Mouse (Mus musculus): ENCODE measurements around the gene Misp.
A peak's percentile ranks its signal among the peaks of the same experiment; 100 is the strongest.

Misp gene

GRCm38 (mm10) chr10:79794491-79794931, 26.3 kb upstream of the Misp start:
- ATAC-seq (ENCODE audit: low TSS enrichment), result peak; percentile 20; the same call in 1 of the 2 replicates

GRCm38 (mm10) chr10:79795905-79796304, 24.9 kb upstream of the Misp start:
- no peak for ATAC-seq (ENCODE audit: low TSS enrichment)

- no peak for ATAC-seq (ENCODE audit: low TSS enrichment)
Measured at GRCm38 (mm10) chr10:79797326-79797725, 23.5 kb upstream of the Misp start.

GRCm38 (mm10) chr10:79798289-79798928, 22.4 kb upstream of the Misp start:
- no peak for ATAC-seq (ENCODE audit: low TSS enrichment)

GRCm38 (mm10) chr10:79800508-79800907, 20.3 kb upstream of the Misp start:
- no peak for ATAC-seq (ENCODE audit: low TSS enrichment)

- no peak for ATAC-seq (ENCODE audit: low TSS enrichment)
Measured at GRCm38 (mm10) chr10:79801837-79802236, 19.0 kb upstream of the Misp start.

- ATAC-seq (ENCODE audit: low TSS enrichment), result peak; percentile 34
Measured at GRCm38 (mm10) chr10:79802331-79802971, 18.3 kb upstream of the Misp start.

- ATAC-seq (ENCODE audit: low TSS enrichment), result peak; percentile 80
Measured at GRCm38 (mm10) chr10:79803716-79804323, 17.0 kb upstream of the Misp start.

- no peak for ATAC-seq (ENCODE audit: low TSS enrichment)
Measured at GRCm38 (mm10) chr10:79805636-79806035, 15.2 kb upstream of the Misp start.

- ATAC-seq (ENCODE audit: low TSS enrichment), result no peak
Measured at GRCm38 (mm10) chr10:79806331-79806730, 14.5 kb upstream of the Misp start.

- ATAC-seq (ENCODE audit: low TSS enrichment), result no peak
Measured at GRCm38 (mm10) chr10:79806972-79807371, 13.8 kb upstream of the Misp start.

GRCm38 (mm10) chr10:79807826-79808225, 13.0 kb upstream of the Misp start:
- no peak for ATAC-seq (ENCODE audit: low TSS enrichment)

- no peak for ATAC-seq (ENCODE audit: low TSS enrichment)
Measured at GRCm38 (mm10) chr10:79808728-79809127, 12.1 kb upstream of the Misp start.

GRCm38 (mm10) chr10:79811736-79812637, 8.8 kb upstream of the Misp start:
- peak; percentile 72 for ATAC-seq (ENCODE audit: low TSS enrichment)

GRCm38 (mm10) chr10:79814271-79814842, 6.4 kb upstream of the Misp start:
- no peak for ATAC-seq (ENCODE audit: low TSS enrichment)

GRCm38 (mm10) chr10:79815671-79816494, 4.9 kb upstream of the Misp start:
- no peak for ATAC-seq (ENCODE audit: low TSS enrichment)

- ATAC-seq (ENCODE audit: low TSS enrichment), result no peak
Measured at GRCm38 (mm10) chr10:79817111-79817510, 3.7 kb upstream of the Misp start.

- no peak for ATAC-seq (ENCODE audit: low TSS enrichment)
Measured at GRCm38 (mm10) chr10:79818225-79818624, 2.6 kb upstream of the Misp start.

GRCm38 (mm10) chr10:79819606-79820005, 1.2 kb upstream of the Misp start:
- ATAC-seq (ENCODE audit: low TSS enrichment), result no peak

- no peak for ATAC-seq (ENCODE audit: low TSS enrichment)
Measured at GRCm38 (mm10) chr10:79820277-79820676, 512 bp upstream of the Misp start.

GRCm38 (mm10) chr10:79821731-79822130, 942 bp downstream of the Misp start:
- ATAC-seq (ENCODE audit: low TSS enrichment), result no peak

Measured in frontal cortex, adult (tissue).